Mouse (Mus musculus) CD4-positive naive resting alpha-beta T cell, adult 76 days (primary cell): ENCODE results near the gene Pi4ka. TPM values are rescaled to one million over a fixed set of nuclear protein-coding genes. Genes with fewer than 3 reads are reported as not detected.

Source experiments
- total RNA-seq: library from RNA; stranded (reverse); gene quantifications from one replicate; pipeline ENCODE4 v1.2.4, GENCODE M21; 2023

Pi4ka gene
- total RNA-seq, result 124 TPM

DNA sequence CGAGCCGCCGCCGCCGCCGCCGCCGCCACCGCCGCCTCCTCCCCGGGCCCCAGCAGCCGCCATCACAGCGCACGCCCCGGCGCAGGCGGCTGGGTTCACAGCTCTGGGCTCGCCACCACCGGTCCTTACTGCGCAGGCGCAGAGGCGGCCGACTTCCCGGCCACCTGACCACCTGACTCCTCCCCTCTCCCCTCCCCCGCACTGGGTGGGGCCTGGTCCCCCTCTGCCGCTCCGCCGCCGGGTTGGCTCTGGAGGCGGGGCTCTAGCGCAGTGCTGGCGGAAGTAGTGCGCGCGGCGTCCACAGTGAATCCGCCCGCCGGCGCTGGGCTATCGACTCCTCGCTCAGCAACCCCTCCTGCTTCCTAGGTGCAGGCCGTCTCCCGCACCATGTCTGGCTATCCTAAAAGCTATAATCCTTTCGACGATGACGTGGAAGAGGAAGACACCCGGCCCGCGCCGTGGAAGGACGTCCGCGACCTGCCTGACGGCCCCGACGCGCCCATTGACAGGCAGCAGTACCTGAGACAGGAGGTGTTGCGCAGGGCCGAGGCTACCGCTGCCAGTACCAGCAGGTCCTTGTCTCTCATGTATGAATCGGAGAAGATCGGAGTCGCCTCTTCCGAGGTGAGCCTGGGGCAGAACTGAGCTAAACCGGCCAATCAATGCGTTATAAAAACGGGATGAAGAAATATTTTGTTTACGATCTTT is at the start of gene Pi4ka, which contains the start of gene Snap29:
Gene Pi4ka, minus strand, starts transcription at position 579 of the 708 bp plus-strand sequence.
Gene Snap29, plus strand, starts transcription at position 251 of the 708 bp plus-strand sequence.

GRCm38 (mm10) chr16:17451541-17452372 is 45.6 kb upstream of the Pi4ka start, which contains the start of gene Crkl:
TSS of gene Crkl (plus strand) at chr16:17451987.

GRCm38 (mm10) chr16:17331116-17331515 is 75.0 kb downstream of the Pi4ka start, which contains the start of gene Serpind1:
TSS of gene Serpind1 (plus strand) at chr16:17331371.

DNA sequence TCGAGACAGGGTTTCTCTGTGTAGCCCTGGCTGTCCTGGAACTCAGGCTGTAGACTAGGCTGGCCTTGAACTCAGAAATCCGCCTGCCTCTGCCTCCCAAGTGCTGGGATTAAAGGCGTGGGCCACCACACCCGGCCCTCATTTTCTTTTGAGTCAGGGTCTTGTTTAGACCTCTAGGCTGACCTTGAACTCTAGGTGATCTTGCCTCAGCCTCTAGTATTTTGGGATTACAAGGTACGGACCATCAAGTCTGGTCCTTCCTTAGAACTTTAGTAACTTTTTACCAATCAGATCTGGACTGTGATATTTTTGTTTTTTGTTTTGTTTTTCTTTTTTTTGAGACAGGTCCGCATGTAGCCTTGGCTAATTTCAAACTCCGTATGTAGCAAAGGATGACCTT is 130.4 kb downstream of the Pi4ka start, which contains the start of gene Tmem191c:
Gene Tmem191c, plus strand, starts transcription at position 357 of the 400 bp plus-strand sequence.

GRCm38 (mm10) chr16:17232794-17233701 is 173.1 kb downstream of the Pi4ka start, which contains the start of gene Hic2:
TSS of gene Hic2 (plus strand) at chr16:17233572.

Other genes starting within 250 kb of the Pi4ka start
- gene Ube2l3, start 203.7 kb downstream of the Pi4ka start, total RNA-seq, result 103 TPM
- not detected for gene Rimbp3, start 197.7 kb downstream of the Pi4ka start, total RNA-seq
- gene Hic2, start 172.7 kb downstream of the Pi4ka start, total RNA-seq, result 9.0 TPM
- gene Tmem191c, start 130.2 kb downstream of the Pi4ka start, total RNA-seq, result 43.8 TPM
- not detected for gene Serpind1, start 74.9 kb downstream of the Pi4ka start, total RNA-seq
- gene Snap29, start 328 bp downstream of the Pi4ka start, total RNA-seq, result 23.6 TPM
- 43.4 TPM for gene Crkl, start 45.7 kb upstream of the Pi4ka start, total RNA-seq
- not detected for gene Aifm3, start 83.3 kb upstream of the Pi4ka start, total RNA-seq
- 36.8 TPM for gene Lztr1, start 102.4 kb upstream of the Pi4ka start, total RNA-seq
- 38.0 TPM for gene Thap7, start 124.8 kb upstream of the Pi4ka start, total RNA-seq
- 0.32 TPM for gene Lrrc74b, start 154.9 kb upstream of the Pi4ka start, total RNA-seq
- gene P2rx6, start 155.6 kb upstream of the Pi4ka start, total RNA-seq, result not detected
- not detected for gene Slc7a4, start 176.9 kb upstream of the Pi4ka start, total RNA-seq
- gene Smpd4, start 213.0 kb upstream of the Pi4ka start, total RNA-seq, result 54.0 TPM
- not detected for gene Ccdc74a, start 240.2 kb upstream of the Pi4ka start, total RNA-seq